Mouse (Mus musculus) CH12.LX (cell line): Measurements from ENCODE around the gene Csnk1g1. TPM values are rescaled to one million over a fixed set of nuclear protein-coding genes. Genes with fewer than 3 reads are reported as not detected.
A peak's percentile ranks its signal among the peaks of the same experiment; 100 is the strongest.

Source experiments
- DNase-seq: peaks from one replicate; pipeline ENCODE4 v3.0.0-alpha.2; 2013; ENCODE audit errors: extremely low read depth
- H3K27ac ChIP-seq: 2 replicates; pipeline ENCODE4 v1.5.1; 2012; ENCODE audit warnings: low read depth, mild to moderate bottlenecking, control low read depth, moderate library complexity; ENCODE audit not compliant: insufficient read depth
- H3K27me3 ChIP-seq: replicated peaks from 2 replicates; pipeline ENCODE3; 2012; ENCODE audit warnings: inconsistent platforms
- H3K36me3 ChIP-seq, 2 experiments: replicated peaks in 1 of 2; 2 replicates each; pipeline versions ENCODE3 to v1.6.1; 2012; ENCODE audit warnings: inconsistent platforms in 1 of 2, low read length in 1 of 2, mild to moderate bottlenecking in 1 of 2, mixed read lengths in 1 of 2, moderate library complexity in 1 of 2; ENCODE audit not compliant: control insufficient read depth in 1 of 2, insufficient read depth in 1 of 2
- H3K4me1 ChIP-seq, 2 experiments: 2 replicates each; pipeline ENCODE4 v1.6.1; 2012; ENCODE audit warnings: inconsistent platforms in 1 of 2, moderate library complexity in 1 of 2; ENCODE audit not compliant: insufficient read depth in 2 of 2, control insufficient read depth in 1 of 2
- H3K4me2 ChIP-seq: 2 replicates; pipeline ENCODE4 v1.6.1; 2012; ENCODE audit warnings: low read depth, mild to moderate bottlenecking, control low read depth; ENCODE audit not compliant: poor library complexity, insufficient read depth, severe bottlenecking
- H3K4me3 ChIP-seq, 3 experiments: fragments of 150-350 bp in 1 of 3; sonication (generic) in 1 of 3; replicated peaks in 1 of 3; 2 replicates each; pipeline versions ENCODE3 to v1.5.1; 2011 to 2012; ENCODE audit warnings: low read depth in 2 of 3, low read length in 2 of 3, mild to moderate bottlenecking in 2 of 3, moderate library complexity in 2 of 3, control low read depth in 1 of 3, improper control_type of control experiment in 1 of 3, inconsistent platforms in 1 of 3, mixed read lengths in 1 of 3; ENCODE audit not compliant: poor library complexity in 1 of 3
- H3K79me2 ChIP-seq: replicated peaks from 2 replicates; pipeline ENCODE4 v1.6.1; 2012; ENCODE audit warnings: mild to moderate bottlenecking, moderate library complexity; ENCODE audit not compliant: control insufficient read depth, poor library complexity, insufficient read depth, severe bottlenecking; ENCODE audit errors: extremely low read depth
- H3K9ac ChIP-seq: 2 replicates; pipeline ENCODE4 v1.6.1; 2012; ENCODE audit warnings: low read depth, mild to moderate bottlenecking, control low read depth, moderate library complexity; ENCODE audit not compliant: insufficient read depth
- H3K9me3 ChIP-seq: replicated peaks from 2 replicates; pipeline ENCODE3; 2012; ENCODE audit warnings: low read length, inconsistent platforms, mixed read lengths
- CHD1 ChIP-seq: IDR thresholded peaks from 2 replicates; pipeline ENCODE4 v1.6.1; 2012; ENCODE audit warnings: low read depth, low read length, improper control_type of control experiment, inconsistent platforms
- CHD2 ChIP-seq: IDR thresholded peaks from 2 replicates; pipeline ENCODE4 v1.6.1; 2011; ENCODE audit warnings: low read length, improper control_type of control experiment
- CTCF ChIP-seq, 2 experiments: IDR thresholded peaks in 1 of 2; conservative IDR thresholded peaks in 1 of 2; 2 replicates each; pipeline ENCODE4 v1.5.1; 2011 to 2012; ENCODE audit warnings: low read depth in 2 of 2, low read length in 2 of 2, improper control_type of control experiment in 1 of 2, inconsistent platforms in 1 of 2, mild to moderate bottlenecking in 1 of 2, moderate library complexity in 1 of 2
- ELF1 ChIP-seq: IDR thresholded peaks from 2 replicates; pipeline ENCODE4 v1.6.1; 2014; ENCODE audit warnings: low read depth, mild to moderate bottlenecking, inconsistent platforms, low read length, improper control_type of control experiment
- ETS1 ChIP-seq: conservative IDR thresholded peaks from 2 replicates; pipeline ENCODE4 v1.6.1; 2012; ENCODE audit warnings: low read depth, mild to moderate bottlenecking, inconsistent platforms, low read length, improper control_type of control experiment, moderate library complexity
- GABPA ChIP-seq: IDR thresholded peaks from 2 replicates; pipeline ENCODE4 v1.6.1; 2012; ENCODE audit warnings: low read depth, low read length, improper control_type of control experiment, inconsistent platforms; ENCODE audit not compliant: insufficient replicate concordance
- HCFC1 ChIP-seq: IDR thresholded peaks from 2 replicates; pipeline ENCODE4 v1.6.1; 2012; ENCODE audit warnings: low read depth, mild to moderate bottlenecking, inconsistent platforms, low read length, improper control_type of control experiment
- IRF4 ChIP-seq: IDR thresholded peaks from 2 replicates; pipeline ENCODE4 v1.6.1; 2014; ENCODE audit warnings: low read depth, mild to moderate bottlenecking, inconsistent platforms, low read length, improper control_type of control experiment
- KAT2A ChIP-seq: IDR thresholded peaks from 2 replicates; pipeline ENCODE4 v1.6.1; 2012; ENCODE audit warnings: low read length, improper control_type of control experiment, inconsistent platforms; ENCODE audit not compliant: insufficient replicate concordance
- MAZ ChIP-seq: IDR thresholded peaks from 2 replicates; pipeline ENCODE4 v1.6.1; 2012; ENCODE audit warnings: low read depth, mild to moderate bottlenecking, inconsistent platforms, low read length, improper control_type of control experiment, moderate library complexity
- MEF2A ChIP-seq: IDR thresholded peaks from 2 replicates; pipeline ENCODE4 v1.6.1; 2014; ENCODE audit warnings: low read depth, mild to moderate bottlenecking, inconsistent platforms, low read length, improper control_type of control experiment, borderline replicate concordance
- NELFE ChIP-seq: IDR thresholded peaks from 2 replicates; pipeline ENCODE4 v1.6.1; 2011; ENCODE audit warnings: low read depth, low read length, improper control_type of control experiment
- NRF1 ChIP-seq: IDR thresholded peaks from 2 replicates; pipeline ENCODE4 v1.6.1; 2014; ENCODE audit warnings: low read depth, mild to moderate bottlenecking, inconsistent platforms, low read length, improper control_type of control experiment, moderate library complexity
- RAD21 ChIP-seq: IDR thresholded peaks from 2 replicates; pipeline ENCODE4 v1.6.1; 2011; ENCODE audit warnings: low read depth, mild to moderate bottlenecking, low read length, improper control_type of control experiment, moderate library complexity
- SIN3A ChIP-seq: IDR thresholded peaks from 2 replicates; pipeline ENCODE4 v1.6.1; 2012; ENCODE audit warnings: low read length, improper control_type of control experiment, inconsistent platforms
- SMC3 ChIP-seq: IDR thresholded peaks from 2 replicates; pipeline ENCODE4 v1.6.1; 2011; ENCODE audit warnings: low read depth, low read length, improper control_type of control experiment
- TCF12 ChIP-seq: IDR thresholded peaks from 2 replicates; pipeline ENCODE4 v1.6.1; 2014; ENCODE audit warnings: low read depth, mild to moderate bottlenecking, inconsistent platforms, low read length, improper control_type of control experiment
- USF1 ChIP-seq: IDR thresholded peaks from 2 replicates; pipeline ENCODE4 v1.6.1; 2014; ENCODE audit warnings: low read depth, mild to moderate bottlenecking, inconsistent platforms, low read length, improper control_type of control experiment
- USF2 ChIP-seq: conservative IDR thresholded peaks from 2 replicates; pipeline ENCODE4 v1.6.1; 2011; ENCODE audit warnings: low read depth, low read length, improper control_type of control experiment
- ZKSCAN1 ChIP-seq: IDR thresholded peaks from 2 replicates; pipeline ENCODE4 v1.6.1; 2012; ENCODE audit warnings: low read depth, inconsistent platforms, low read length, improper control_type of control experiment, borderline replicate concordance
- dilution Hi-C: fragments of 300-500 bp; cut with MboI; formaldehyde crosslinking; loops from 2 replicates; pipeline ENCODE4 v1.14.3; 2020; ENCODE audit warnings: low sequenced_read_pairs; ENCODE audit not compliant: extremely low pct_unique_long_range_greater_than_20kb, extremely low pct_ligation_motif_present
- in situ Hi-C: fragments of 300-500 bp; cut with MboI; formaldehyde crosslinking; loops from 3 replicates; pipeline ENCODE4 v1.14.3; 2019; ENCODE audit warnings: low sequenced_read_pairs, low pct_ligation_motif_present, low pct_unique_long_range_greater_than_20kb, mixed read lengths
- polyA plus RNA-seq: library from polyadenylated mRNA; unstranded; fragments of >175 nt; gene quantifications from 2 replicates; pipeline ENCODE4 v1.2.1, GENCODE M21; 2012; ENCODE audit warnings: low read depth; ENCODE audit not compliant: insufficient read length
- total RNA-seq, 2 experiments: library from RNA; depleted of rRNA; stranded (reverse); fragments of 300-350 nt in 1 of 2; fragments of >200 nt in 1 of 2; gene quantifications; 2 replicates each; pipeline ENCODE4 v1.2.3; 2012 to 2014

Csnk1g1 gene
- total and polyA plus RNA-seq, 3 experiments = 11.7 to 16.0 (median 12.3) TPM

GRCm38 (mm10) chr9:66067542-66067941 lies 158.8 kb downstream of the Csnk1g1 start:
- Histone ChIP-seq H3K79me2 (no peaks in the 10 kb centered on the region), H3K27ac (peak overlapping the region; percentile 28; the same call in 1 of the 2 replicates), H3K4me1 (peaks cover 17 to 31% of the 10 kb centered on the region in 2 experiments), H3K4me3 (no peak overlapping the region), H3K4me2 (peak overlapping the region; percentile 43; the same call in 1 of the 2 replicates), H3K9me3 (peaks cover 11% of the 10 kb centered on the region), H3K27me3 (no peaks in the 10 kb centered on the region), H3K36me3 (peaks cover 42 to 46% of the 10 kb centered on the region in 2 experiments), H3K9ac (no peak overlapping the region)
- in situ Hi-C loops (no loop called here), dilution Hi-C loops (no loop called here)
- peak; percentile 89 for DNase-seq
- TF ChIP-seq IRF4 = peak; percentile 50; the same call in 1 of the 2 replicates
- peak; percentile 72 to 93 for TF ChIP-seq CTCF (conservative IDR thresholded peaks at IDR 0.05 in 1 of 2, IDR thresholded peaks at IDR 0.05 in 1 of 2; ENCODE audit: low read depth in 2 of 2, low read length in 2 of 2)
- TF ChIP-seq MAZ = peak; percentile 62; the same call in 1 of the 2 replicates
- no peak for TF ChIP-seq CHD1
- peak; percentile 30; the same call in 1 of the 2 replicates for TF ChIP-seq ETS1
- peak; percentile 90 for TF ChIP-seq SMC3
- 0 out of 2 replicates have a peak, but pooled peaks have one; percentile 56 for TF ChIP-seq MEF2A
- TF ChIP-seq SIN3A = no peak
- TF ChIP-seq USF2 = no peak
- peak; percentile 88 for TF ChIP-seq RAD21

DNA sequence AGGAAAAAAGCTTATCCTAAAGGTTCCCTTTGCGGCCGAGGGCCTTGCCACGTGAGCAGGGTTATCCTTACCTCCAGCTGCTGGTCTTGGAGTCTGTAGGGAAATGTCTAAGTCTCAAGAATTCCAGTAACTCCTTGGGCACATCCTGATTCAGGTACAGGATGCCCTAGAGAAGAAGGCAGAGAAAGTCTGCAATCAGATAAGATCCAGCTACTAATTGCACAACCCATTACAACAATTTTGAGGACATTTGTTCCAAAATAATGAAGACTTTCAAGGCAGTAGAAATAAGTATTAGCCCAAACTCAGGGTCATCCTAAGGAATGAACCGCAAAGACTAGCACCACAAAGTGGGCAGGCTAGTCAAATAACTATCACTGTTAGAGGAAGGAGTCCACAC lies 159.3 kb downstream of the Csnk1g1 start:
- no peak overlapping the region for H3K9ac ChIP-seq
- H3K4me2 ChIP-seq = 0 out of 2 replicates have a peak overlapping the region, but pooled peaks have one; percentile 43
- peak overlapping the region; percentile 2; the same call in 1 of the 2 replicates for H3K27ac ChIP-seq
- no peaks in the 10 kb centered on the region for H3K27me3 ChIP-seq
- no peak for DNase-seq
- no peaks in the 10 kb centered on the region for H3K79me2 ChIP-seq
- in situ Hi-C loops (no loop called here), dilution Hi-C loops (no loop called here)
- H3K4me3 ChIP-seq = no peak overlapping the region
- TF ChIP-seq NELFE (0 out of 2 replicates have a peak, but pooled peaks have one; percentile 18), ETS1 (no peak), GABPA (no peak)
- peaks cover 22 to 31% of the 10 kb centered on the region in 2 experiments for H3K4me1 ChIP-seq
- H3K36me3 ChIP-seq = peaks cover 36 to 41% of the 10 kb centered on the region in 2 experiments
- peaks cover 11% of the 10 kb centered on the region for H3K9me3 ChIP-seq

DNA sequence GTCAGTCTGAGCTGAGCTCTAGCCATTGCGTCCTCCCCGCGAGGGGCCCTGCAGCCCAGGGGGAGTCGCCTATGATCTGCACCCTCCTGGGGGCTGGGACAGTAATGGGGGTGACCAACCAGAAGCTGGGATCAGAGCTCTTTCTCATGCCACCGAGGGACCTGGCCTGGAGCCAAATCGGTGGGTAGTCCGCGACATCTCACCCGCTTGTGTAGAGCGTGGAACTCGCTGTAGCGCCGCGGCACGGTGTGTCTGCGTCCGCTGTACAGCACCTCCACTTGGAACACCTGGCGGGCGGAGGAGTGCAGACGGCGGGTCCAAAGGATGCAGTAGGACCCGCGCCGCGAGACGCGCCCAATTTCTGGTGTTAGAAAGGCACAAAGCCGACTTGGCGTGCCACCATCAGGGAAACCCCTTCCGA lies 160.3 kb downstream of the Csnk1g1 start:
- no peak for DNase-seq
- peak overlapping the region; percentile 21 to 56 (median 45) for H3K4me3 ChIP-seq
- no peaks in the 10 kb centered on the region for H3K79me2 ChIP-seq
- no peak overlapping the region for H3K27ac ChIP-seq
- H3K9ac ChIP-seq = peak overlapping the region; percentile 24; the same call in 1 of the 2 replicates
- H3K9me3 ChIP-seq = peaks cover 11% of the 10 kb centered on the region
- dilution Hi-C loops = no loop called here
- peaks cover 30 to 32% of the 10 kb centered on the region in 2 experiments for H3K36me3 ChIP-seq
- peak overlapping the region; percentile 53 for H3K4me2 ChIP-seq
- H3K27me3 ChIP-seq = no peaks in the 10 kb centered on the region
- in situ Hi-C loops = no loop called here
- TF ChIP-seq ELF1 (no peak), HCFC1 (no peak), RAD21 (no peak), NRF1 (no peak), USF2 (no peak), ZKSCAN1 (no peak), TCF12 (no peak), KAT2A (no peak), GABPA (no peak), CHD2 (no peak), SIN3A (no peak), SMC3 (no peak), USF1 (no peak), IRF4 (no peak), NELFE (no peak)
- peaks cover 23 to 36% of the 10 kb centered on the region in 2 experiments for H3K4me1 ChIP-seq
